Mouse (Mus musculus) left cerebral cortex, adult 2 months (tissue): ENCODE data around the gene Tprn. TPM values are rescaled to one million over a fixed set of nuclear protein-coding genes. Genes with fewer than 3 reads are reported as not detected.

Experiments used
- DNase-seq, 2 experiments: peaks; one replicate each; pipeline ENCODE4 v3.0.0; 2021 to 2022; ENCODE audit warnings: low spot score in 2 of 2, mixed read lengths in 1 of 2; ENCODE audit errors: extremely low spot score in 1 of 2
- H3K27ac ChIP-seq: fragments of 200-600 bp; 2 replicates; pipeline ENCODE4 v1.8.1; 2022
- H3K4me3 ChIP-seq: fragments of 200-600 bp; 2 replicates; pipeline ENCODE4 v1.8.1; 2022
- CTCF ChIP-seq: fragments of 200-600 bp; IDR thresholded peaks from 2 replicates; pipeline ENCODE4 v1.8.1; 2022; ENCODE audit warnings: antibody characterized with exemption, mild to moderate bottlenecking, moderate library complexity
- intact Hi-C: fragments of 180-260 bp; cut with DNase I; formaldehyde crosslinking; loops from one replicate; pipeline ENCODE4 v1.15.1; 2025
- total RNA-seq, 2 experiments: library from RNA; stranded (reverse); gene quantifications; 2 replicates each; pipeline ENCODE4 v1.2.3; 2021

Tprn gene
- total RNA-seq, 2 experiments from 2014 or later: 20.9 to 21.8 TPM

DNA sequence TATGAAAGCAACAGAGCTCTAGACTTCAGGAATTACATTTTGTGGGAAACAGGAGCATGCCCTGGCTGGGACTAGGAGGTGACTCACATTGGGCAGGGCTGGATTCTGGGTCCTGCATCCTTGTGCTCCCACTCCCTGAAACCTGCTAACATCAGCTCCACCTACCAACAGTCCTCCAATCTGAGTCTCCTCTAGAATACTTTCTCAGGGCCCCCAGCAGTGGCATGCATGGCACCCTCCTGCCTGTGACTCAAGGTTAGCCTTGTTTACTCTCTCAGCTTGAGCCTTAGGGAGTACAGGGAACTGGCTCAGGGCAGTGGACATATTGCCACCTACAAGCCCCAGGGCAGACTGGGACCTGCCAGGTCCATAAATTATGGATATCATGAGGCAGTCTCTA is 24.3 kb upstream of the Tprn start:
- intact Hi-C loops: no loop called here
- Histone ChIP-seq H3K4me3 (no peak overlapping the region), H3K27ac (no peak overlapping the region)
- no peak for TF ChIP-seq CTCF
- no peak for DNase-seq

DNA sequence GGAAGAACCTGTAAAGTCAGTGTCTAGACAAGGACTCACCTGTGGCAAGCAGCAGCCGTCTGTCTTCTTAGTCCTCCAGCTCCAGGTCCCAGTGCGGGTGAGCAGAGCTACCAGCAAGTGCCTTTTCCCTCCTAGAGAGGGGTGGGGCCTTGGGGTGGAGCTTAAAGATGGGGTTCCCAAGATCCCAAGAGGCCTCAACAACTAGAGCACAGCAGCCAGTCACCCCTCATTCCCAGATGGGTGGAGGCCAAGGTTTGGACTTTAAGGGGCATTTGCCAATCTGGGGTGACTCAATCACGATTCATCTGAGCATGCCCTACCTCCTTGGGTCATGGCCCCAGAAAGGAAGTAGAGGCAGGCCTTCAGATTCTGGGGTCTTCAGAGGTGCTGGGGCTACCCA is 22.7 kb upstream of the Tprn start:
- no peak for TF ChIP-seq CTCF

DNA sequence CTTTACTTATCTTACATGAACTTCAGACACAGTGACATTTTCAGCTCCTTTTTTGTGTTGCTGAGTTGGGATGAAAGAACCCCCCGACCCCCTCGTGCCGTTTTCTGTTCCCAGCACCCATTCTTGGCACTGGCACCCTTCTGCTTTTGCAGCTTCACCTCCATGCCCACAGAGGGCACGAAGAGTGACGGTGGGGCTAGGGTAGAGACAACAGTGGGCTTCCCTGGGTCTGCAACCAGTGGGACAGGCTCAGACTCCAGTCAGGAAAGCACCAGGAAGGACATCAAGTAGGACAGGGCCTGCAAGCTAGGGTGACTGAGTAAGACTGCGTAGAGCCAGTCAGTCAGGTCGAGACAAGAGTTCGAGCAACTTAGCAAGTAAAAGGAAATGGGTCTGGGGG is 22.1 kb upstream of the Tprn start:
- DNase-seq: no peak
- TF ChIP-seq CTCF: no peak
- intact Hi-C loops: no loop called here
- H3K4me3 ChIP-seq: peak overlapping the region; percentile 68
- peak overlapping the region; percentile 76 for H3K27ac ChIP-seq

More for the DNA sequence above, 22.7 kb upstream of the Tprn start:
- intact Hi-C loops: no loop called here
- no peak overlapping the region for H3K27ac ChIP-seq
- no peak for DNase-seq
- H3K4me3 ChIP-seq: no peak overlapping the region

DNA sequence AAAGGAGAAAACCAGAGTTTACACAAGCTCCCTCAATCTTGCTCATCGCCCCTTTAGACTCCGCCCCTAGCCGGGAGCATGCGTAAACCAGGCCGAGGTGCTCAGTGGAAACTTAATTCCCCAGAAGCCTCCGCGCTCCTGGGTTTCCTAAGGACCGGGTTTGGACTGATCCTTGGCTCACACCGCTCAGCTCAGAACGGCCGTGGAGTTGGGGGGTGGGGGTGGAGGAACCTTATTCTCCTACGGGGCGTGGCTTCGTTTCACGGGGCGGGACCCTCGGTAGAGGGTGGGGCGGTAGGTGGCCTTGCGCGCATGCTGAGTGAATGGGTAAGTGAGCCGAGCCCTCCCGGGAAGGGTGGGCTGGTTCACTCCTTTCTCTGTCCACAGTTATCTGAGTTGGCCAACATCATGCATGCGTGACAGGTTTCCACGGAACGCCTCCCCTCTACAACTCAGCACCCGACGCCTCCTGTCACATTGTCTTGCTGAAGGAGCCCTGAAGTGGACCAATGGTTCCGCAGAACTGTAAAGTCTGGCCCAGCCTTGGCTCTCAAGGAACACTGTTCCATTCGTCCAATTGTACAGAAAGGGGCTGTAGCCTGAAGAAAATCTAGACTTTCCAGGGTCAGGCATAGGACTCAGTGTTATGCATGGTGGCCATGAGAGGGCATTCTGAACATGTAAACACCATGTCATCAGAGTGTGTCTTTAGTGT is 21.5 kb upstream of the Tprn start:
- Histone ChIP-seq H3K4me3 (peak overlapping the region; percentile 68), H3K27ac (peak overlapping the region; percentile 76)
- peak; percentile 64 to 71 for DNase-seq
- TF ChIP-seq CTCF: no peak
- intact Hi-C loops: no loop called here

DNA sequence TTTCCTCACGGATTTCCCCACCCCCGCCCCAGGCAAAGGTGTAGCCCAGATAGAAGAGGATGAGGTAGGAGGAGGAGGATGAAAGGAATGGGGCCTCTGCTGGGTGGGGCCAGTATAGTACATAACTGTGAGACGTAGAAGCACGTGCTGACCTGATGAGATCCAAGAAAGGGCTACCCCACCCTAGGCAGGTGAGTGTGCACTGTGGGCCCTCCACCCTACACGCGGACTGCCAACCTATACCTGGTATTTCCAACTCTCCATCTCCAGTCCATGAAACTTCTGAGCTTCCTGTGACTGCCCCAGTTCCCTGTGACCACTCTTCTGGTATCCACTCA is 21.0 kb upstream of the Tprn start:
- DNase-seq: no peak
- H3K27ac ChIP-seq: peak overlapping the region; percentile 6; the same call in 1 of the 2 replicates
- intact Hi-C loops: no loop called here
- no peak for TF ChIP-seq CTCF
- H3K4me3 ChIP-seq: peak overlapping the region; percentile 68

DNA sequence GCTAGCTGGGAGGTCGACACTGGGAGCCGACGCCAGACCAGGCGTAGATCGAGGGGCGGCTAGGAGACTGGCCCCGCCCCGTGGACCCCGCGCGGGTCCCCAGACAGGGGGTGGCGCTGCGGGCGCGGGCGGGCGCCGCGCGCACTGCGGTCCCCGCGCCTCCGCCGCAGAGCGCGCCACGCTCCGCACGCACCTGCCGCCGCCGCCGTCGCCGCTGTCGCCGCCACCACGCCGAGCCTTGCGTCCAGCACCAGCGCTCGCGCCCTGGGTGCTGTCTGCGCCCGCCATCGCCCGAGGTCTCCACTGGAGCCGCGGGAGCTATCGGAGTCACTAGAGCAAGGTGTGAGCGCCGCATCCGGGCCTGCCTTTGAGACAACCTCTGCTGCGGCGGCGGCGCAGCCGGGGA is 20.3 kb upstream of the Tprn start, which contains the start of the genes Rnf208 and Cysrt1:
TSS of gene Rnf208 (plus strand) at position 155 of the 406 bp plus-strand sequence.
TSS of gene Cysrt1 (minus strand) at position 352 of the 406 bp plus-strand sequence.
- DNase-seq: peak; percentile 55 to 67
- Histone ChIP-seq H3K4me3 (peak within 1 kb of the TSS; percentile 68), H3K27ac (peak within 1 kb of the TSS; percentile 91)
- intact Hi-C loops: no loop called here
- TF ChIP-seq CTCF: no peak

DNA sequence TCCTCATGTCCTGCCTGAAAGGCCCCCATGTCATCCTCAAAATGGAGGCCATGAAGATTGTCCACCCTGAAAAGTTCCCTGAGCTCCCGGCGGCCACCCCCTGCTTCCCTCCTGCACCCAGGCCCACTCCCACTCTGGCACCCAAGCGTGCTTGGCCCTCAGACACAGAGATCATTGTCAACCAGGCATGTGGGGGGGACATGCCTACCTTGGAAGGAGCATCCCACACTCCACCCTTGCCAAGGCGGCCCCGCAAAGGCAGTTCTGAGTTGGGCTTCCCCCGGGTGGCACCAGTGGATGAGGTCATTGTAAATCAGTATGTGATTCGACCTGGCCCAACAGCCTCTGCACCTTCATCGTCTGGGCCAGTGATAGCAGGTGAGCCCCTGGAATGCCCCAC is 19.1 kb upstream of the Tprn start:
- intact Hi-C loops: no loop called here
- DNase-seq: no peak
- H3K4me3 ChIP-seq: peak overlapping the region; percentile 68
- TF ChIP-seq CTCF: no peak
- H3K27ac ChIP-seq: peak overlapping the region; percentile 91

DNA sequence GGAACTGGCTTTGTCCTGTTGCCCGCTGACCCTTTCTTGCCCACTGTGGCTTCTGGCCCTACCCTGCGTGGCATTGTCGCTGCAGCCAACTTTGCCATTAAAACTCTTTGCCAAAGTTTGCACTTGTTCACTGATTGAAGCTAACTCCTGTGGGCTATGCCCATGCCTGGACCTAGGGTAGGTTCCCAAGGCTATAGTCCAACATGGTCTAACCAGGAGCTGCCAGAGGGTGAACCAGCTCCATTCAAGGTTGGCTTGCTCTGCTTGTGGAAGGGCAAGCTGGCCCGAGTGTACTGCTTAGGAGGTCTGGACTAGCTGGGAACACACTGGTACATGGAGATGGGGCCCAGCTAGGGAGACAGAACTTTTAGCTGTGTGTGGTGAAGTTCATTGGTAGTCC is 18.3 kb upstream of the Tprn start:
- intact Hi-C loops: no loop called here
- H3K27ac ChIP-seq: no peak overlapping the region
- no peak overlapping the region for H3K4me3 ChIP-seq
- no peak for DNase-seq
- TF ChIP-seq CTCF: no peak

DNA sequence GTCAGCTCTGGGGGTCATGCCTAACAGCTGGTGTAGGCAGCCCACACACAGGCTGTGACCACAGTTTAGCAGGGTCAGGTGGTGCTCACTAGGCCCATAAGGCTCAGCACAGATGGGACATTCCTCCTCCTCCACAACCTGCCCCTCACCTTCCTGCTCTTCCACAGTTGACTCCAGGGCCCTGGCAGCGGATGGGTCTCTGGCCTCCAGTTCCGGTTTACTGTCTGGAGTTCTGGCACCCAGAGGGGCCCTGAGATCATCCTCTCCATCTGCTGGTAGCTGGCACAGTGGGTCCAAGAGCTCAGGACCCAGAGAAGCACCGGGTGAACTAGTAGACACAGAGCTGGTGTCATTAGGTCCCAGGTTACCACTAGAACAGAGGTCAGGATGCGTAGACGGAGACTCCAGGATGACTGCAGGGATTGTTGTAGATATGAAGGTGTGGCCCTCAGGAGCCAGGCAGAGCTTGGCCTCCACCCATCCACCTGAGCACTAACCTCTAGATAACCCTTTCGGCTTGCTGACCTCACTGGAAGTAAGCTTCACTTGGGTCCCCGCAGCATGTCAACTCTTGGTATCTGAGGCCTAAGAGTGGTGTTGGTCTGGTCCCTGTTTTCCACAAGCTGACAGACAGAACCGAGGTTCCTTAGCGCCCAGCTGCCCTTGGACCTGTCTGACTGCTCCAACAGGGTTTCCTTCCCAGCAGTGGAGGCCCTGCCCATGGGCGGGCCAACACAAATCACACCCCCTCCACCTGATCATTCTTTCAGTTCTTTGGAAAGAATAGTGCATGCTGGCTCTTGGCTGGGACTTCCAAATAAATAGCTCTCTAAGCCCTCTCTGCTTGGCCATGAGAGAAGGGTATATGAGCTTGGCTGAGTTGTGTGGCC is 16.0 kb upstream of the Tprn start, which contains the start of gene AL732309.1:
TSS of gene AL732309.1 (minus strand) at position 681 of the 890 bp plus-strand sequence.
- DNase-seq: no peak
- no peak for TF ChIP-seq CTCF
- intact Hi-C loops: no loop called here
- no peak within 1 kb of the TSS for H3K4me3 ChIP-seq
- no peak within 1 kb of the TSS for H3K27ac ChIP-seq

DNA sequence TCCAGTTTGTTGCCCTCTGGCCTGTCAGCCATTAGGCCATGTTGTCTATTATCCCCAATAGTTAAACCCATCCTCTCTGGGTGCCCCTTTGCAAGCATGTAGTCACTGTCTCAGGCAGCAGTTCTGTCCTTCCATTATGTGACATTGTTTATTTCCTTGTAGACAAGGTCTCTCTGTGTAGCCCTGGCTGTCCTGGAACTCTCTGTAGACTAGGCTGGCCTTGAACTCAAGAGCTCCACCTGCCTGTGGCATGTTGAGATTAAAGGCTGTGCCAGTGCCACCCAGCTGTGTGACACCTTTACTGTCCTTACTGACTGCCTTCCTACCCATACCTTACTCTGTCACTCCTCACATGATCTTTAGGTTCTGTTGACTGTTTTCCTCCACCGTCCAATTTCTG is 10.1 kb upstream of the Tprn start:
- DNase-seq: no peak
- Histone ChIP-seq H3K4me3 (no peak overlapping the region), H3K27ac (no peak overlapping the region)
- peak; percentile 31 for TF ChIP-seq CTCF
- intact Hi-C loops: loop anchor here (2.0 kb wide), 1 partner anchor 24 kb away; no protein-coding TSS in a partner anchor

DNA sequence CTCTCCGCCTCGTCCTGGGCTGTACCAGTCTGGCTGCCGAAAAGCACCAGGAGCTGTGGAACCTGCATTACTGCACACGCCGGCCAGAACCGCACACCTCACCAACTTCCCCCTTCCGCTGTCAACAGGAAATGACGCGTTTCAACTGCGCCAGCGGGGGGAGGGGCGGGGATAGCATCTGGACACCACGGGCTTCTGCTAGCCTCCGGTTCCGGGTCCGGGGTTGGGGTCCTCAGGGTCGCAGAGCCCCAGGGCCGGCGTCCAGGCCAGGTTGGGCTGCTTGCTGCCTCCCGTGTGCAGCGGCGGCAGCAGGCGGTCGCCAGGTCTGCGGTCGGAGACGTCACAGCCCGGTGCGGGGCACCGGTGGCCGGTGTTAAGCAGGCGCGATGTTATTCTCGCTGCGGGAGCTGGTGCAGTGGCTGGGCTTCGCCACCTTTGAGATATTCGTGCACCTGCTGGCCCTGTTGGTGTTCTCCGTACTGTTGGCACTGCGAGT is 7.1 kb upstream of the Tprn start, which contains the start of gene Tmem203:
TSS of gene Tmem203 (plus strand) at position 156 of the 496 bp plus-strand sequence.
- Histone ChIP-seq H3K4me3 (peak within 1 kb of the TSS; percentile 71), H3K27ac (peak within 1 kb of the TSS; percentile 90)
- peak; percentile 84 to 91 for DNase-seq
- TF ChIP-seq CTCF: no peak
- intact Hi-C loops: loop anchor here (1.0 to 2.0 kb wide), 2 partner anchors 17 to 63 kb away; partner anchors contain the start of genes Anapc2 and Ssna1
